Mouse (Mus musculus): ENCODE results near the gene Kat2a. TPM values are rescaled to one million over a fixed set of nuclear protein-coding genes. Genes with fewer than 3 reads are reported as not detected.

The Kat2a gene
- polyA plus RNA-seq, 1 experiment from 2014 or later: 74.5 TPM

DNA sequence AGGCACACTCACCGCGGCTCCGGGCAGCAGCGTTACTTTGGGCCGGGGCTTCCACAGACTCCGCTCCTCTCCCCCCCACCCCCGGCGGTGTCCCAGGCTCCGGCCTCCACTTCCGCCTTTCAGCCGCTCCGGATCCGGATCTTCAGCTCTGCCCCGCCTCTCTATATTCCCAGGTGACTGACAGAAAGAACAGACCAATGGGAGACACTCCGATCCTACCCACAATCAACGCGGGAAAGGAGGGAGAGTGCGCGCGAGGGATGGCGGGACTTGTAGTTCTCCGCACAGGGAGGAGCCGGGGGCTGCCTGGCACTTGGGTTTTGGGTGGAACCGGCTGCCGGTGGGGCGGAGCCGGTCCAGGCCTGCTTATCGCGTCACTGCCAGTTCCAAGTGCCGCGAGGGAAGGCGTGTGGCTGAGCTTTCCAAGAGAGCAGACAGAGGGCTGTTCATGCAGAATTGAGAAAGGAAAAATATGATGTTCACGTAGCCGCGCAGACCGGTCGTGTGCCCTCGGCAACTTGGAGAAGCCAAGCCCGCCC, 25.9 kb upstream of the Kat2a start, which contains the start of gene Rab5c:
Gene Rab5c (minus strand): TSS at position 150 of the 539 bp plus-strand sequence.
- H3K27me3 ChIP-seq (ENCODE audit: control insufficient read depth, insufficient read depth, low read length): no peaks in the 10 kb centered on the region
- H3K9ac ChIP-seq (ENCODE audit: low read depth, low read length): peak within 1 kb of the TSS; percentile 87
- peak within 1 kb of the TSS; percentile 90 for H3K4me3 ChIP-seq (ENCODE audit: low read length)
- H3K9me3 ChIP-seq (ENCODE audit: control insufficient read depth, low read length): no peaks in the 10 kb centered on the region
- ATAC-seq (ENCODE audit: low FRiP score, low TSS enrichment): peak; percentile 100
- peaks cover 19% of the 10 kb centered on the region for H3K4me1 ChIP-seq (ENCODE audit: control insufficient read depth, insufficient read depth, low read length)
- WGBS: 1% methylated on average over 39 of the region's 39 CpGs
- peaks cover 9% of the 10 kb centered on the region; the same call in 1 of the 2 replicates for H3K36me3 ChIP-seq (ENCODE audit: control insufficient read depth, insufficient read depth, low read length)
- peak within 1 kb of the TSS; percentile 56; the same call in 1 of the 2 replicates for H3K27ac ChIP-seq (ENCODE audit: low read depth, low read length)
- H3K4me2 ChIP-seq (replicated peaks; ENCODE audit: low read depth, low read length): peak within 1 kb of the TSS; percentile 82

- peak overlapping the region; percentile 87 for H3K9ac ChIP-seq (ENCODE audit: low read depth, low read length)
- no peaks in the 10 kb centered on the region for H3K9me3 ChIP-seq (ENCODE audit: control insufficient read depth, low read length)
- no peak overlapping the region for H3K27ac ChIP-seq (ENCODE audit: low read depth, low read length)
- peaks cover 9% of the 10 kb centered on the region; the same call in 1 of the 2 replicates for H3K36me3 ChIP-seq (ENCODE audit: control insufficient read depth, insufficient read depth, low read length)
- peak overlapping the region; percentile 90 for H3K4me3 ChIP-seq (ENCODE audit: low read length)
- H3K4me2 ChIP-seq (replicated peaks; ENCODE audit: low read depth, low read length): peak overlapping the region; percentile 82
- 1% methylated on average over 13 of the region's 13 CpGs for WGBS
- H3K4me1 ChIP-seq (ENCODE audit: control insufficient read depth, insufficient read depth, low read length): peaks cover 19% of the 10 kb centered on the region
- ATAC-seq (ENCODE audit: low FRiP score, low TSS enrichment): no peak
- H3K27me3 ChIP-seq (ENCODE audit: control insufficient read depth, insufficient read depth, low read length): no peaks in the 10 kb centered on the region
Observed at GRCm38 (mm10) chr11:100737105-100737733, 25.0 kb upstream of the Kat2a start.

DNA sequence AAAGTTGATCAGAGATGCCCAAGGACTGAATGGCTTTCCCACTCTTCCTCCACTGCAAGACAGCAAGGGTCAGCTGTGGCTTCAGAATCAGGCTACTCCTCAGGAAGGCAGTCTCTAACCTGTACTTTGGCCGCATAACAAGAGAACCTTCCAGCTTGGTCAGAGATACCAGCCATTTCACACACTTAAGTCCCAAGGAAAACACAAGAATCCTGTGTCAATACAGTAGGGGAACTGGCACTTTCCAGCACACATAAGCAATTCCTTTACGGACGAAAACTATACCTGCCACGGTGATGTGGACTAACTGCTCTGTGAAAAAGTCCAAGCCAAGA, 24.4 kb upstream of the Kat2a start:
- Histone ChIP-seq H3K9ac (ENCODE audit: low read depth, low read length) (peak overlapping the region; percentile 87; the same call in 1 of the 2 replicates), H3K9me3 (ENCODE audit: control insufficient read depth, low read length) (no peaks in the 10 kb centered on the region), H3K27me3 (ENCODE audit: control insufficient read depth, insufficient read depth, low read length) (no peaks in the 10 kb centered on the region), H3K36me3 (ENCODE audit: control insufficient read depth, insufficient read depth, low read length) (peaks cover 9% of the 10 kb centered on the region; the same call in 1 of the 2 replicates), H3K4me1 (ENCODE audit: control insufficient read depth, insufficient read depth, low read length) (peaks cover 19% of the 10 kb centered on the region), H3K4me2 (replicated peaks; ENCODE audit: low read depth, low read length) (peak overlapping the region; percentile 82), H3K27ac (ENCODE audit: low read depth, low read length) (no peak overlapping the region), H3K4me3 (ENCODE audit: low read length) (peak overlapping the region; percentile 90; the same call in 1 of the 2 replicates)
- WGBS: 79% methylated on average over 4 of the region's 4 CpGs
- ATAC-seq (ENCODE audit: low FRiP score, low TSS enrichment): no peak

DNA sequence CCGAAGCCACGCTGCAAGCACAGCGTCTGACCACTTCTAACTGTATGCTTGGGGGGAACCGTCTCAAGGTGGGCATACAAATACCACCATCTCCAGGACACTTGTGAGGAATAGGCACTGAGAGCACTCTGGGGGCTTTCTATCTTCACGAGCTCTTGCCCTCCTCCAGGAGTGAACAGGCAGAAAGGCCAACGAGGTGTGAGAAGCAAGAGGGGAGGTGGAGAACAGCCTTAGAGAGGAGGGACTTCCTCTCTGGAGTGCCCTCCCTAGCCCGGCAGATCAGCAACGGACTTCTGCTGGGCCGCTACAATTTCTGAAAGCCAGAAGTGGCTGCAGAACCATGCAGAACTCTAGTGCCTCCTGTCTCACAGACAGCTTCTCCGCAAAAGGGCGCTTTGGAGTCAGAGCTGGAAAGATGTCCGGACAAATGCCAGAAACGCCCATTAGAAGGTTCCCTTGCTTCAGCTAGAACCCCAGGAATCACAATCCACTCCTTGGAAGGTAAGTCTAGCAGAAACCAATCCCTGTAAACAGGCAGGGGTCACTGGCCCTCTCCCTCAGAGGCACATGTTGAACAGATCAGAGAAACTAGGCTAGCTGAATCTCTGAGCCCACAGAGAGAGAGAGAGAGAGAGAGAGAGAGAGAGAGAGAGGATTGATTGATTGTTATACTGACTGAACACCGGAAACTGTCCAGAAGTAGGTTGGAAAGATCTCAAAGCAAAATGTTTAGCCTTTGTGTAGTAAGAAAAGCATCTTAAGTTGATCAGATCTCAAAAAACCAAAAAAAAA, 23.9 kb upstream of the Kat2a start:
- peak overlapping the region; percentile 90; the same call in 1 of the 2 replicates for H3K4me3 ChIP-seq (ENCODE audit: low read length)
- H3K27ac ChIP-seq (ENCODE audit: low read depth, low read length): no peak overlapping the region
- no peaks in the 10 kb centered on the region for H3K27me3 ChIP-seq (ENCODE audit: control insufficient read depth, insufficient read depth, low read length)
- WGBS: 69% methylated on average over 14 of the region's 14 CpGs
- H3K4me2 ChIP-seq (replicated peaks; ENCODE audit: low read depth, low read length): peak overlapping the region; percentile 23; the same call in 1 of the 2 replicates
- H3K36me3 ChIP-seq (ENCODE audit: control insufficient read depth, insufficient read depth, low read length): peaks cover 9% of the 10 kb centered on the region; the same call in 1 of the 2 replicates
- H3K9ac ChIP-seq (ENCODE audit: low read depth, low read length): peak overlapping the region; percentile 87; the same call in 1 of the 2 replicates
- no peak for ATAC-seq (ENCODE audit: low FRiP score, low TSS enrichment)
- H3K9me3 ChIP-seq (ENCODE audit: control insufficient read depth, low read length): no peaks in the 10 kb centered on the region
- peaks cover 19% of the 10 kb centered on the region for H3K4me1 ChIP-seq (ENCODE audit: control insufficient read depth, insufficient read depth, low read length)

GRCm38 (mm10) chr11:100735134-100735865, 23.0 kb upstream of the Kat2a start:
- Histone ChIP-seq H3K4me3 (ENCODE audit: low read length) (no peak overlapping the region), H3K9ac (ENCODE audit: low read depth, low read length) (no peak overlapping the region), H3K36me3 (ENCODE audit: control insufficient read depth, insufficient read depth, low read length) (peaks cover 9% of the 10 kb centered on the region; the same call in 1 of the 2 replicates), H3K27ac (ENCODE audit: low read depth, low read length) (no peak overlapping the region), H3K4me2 (replicated peaks; ENCODE audit: low read depth, low read length) (no peak overlapping the region; the same call in 1 of the 2 replicates), H3K27me3 (ENCODE audit: control insufficient read depth, insufficient read depth, low read length) (no peaks in the 10 kb centered on the region), H3K4me1 (ENCODE audit: control insufficient read depth, insufficient read depth, low read length) (peaks cover 19% of the 10 kb centered on the region), H3K9me3 (ENCODE audit: control insufficient read depth, low read length) (no peaks in the 10 kb centered on the region)
- 87% methylated on average over 9 of the region's 9 CpGs for WGBS
- ATAC-seq (ENCODE audit: low FRiP score, low TSS enrichment): no peak

- H3K4me2 ChIP-seq (replicated peaks; ENCODE audit: low read depth, low read length): no peak overlapping the region
- peaks cover under 1% of the 10 kb centered on the region; the same call in 1 of the 2 replicates for H3K4me1 ChIP-seq (ENCODE audit: control insufficient read depth, insufficient read depth, low read length)
- H3K9me3 ChIP-seq (ENCODE audit: control insufficient read depth, low read length): no peaks in the 10 kb centered on the region
- H3K9ac ChIP-seq (ENCODE audit: low read depth, low read length): no peak overlapping the region
- no peaks in the 10 kb centered on the region for H3K27me3 ChIP-seq (ENCODE audit: control insufficient read depth, insufficient read depth, low read length)
- peaks cover 16% of the 10 kb centered on the region; the same call in 1 of the 2 replicates for H3K36me3 ChIP-seq (ENCODE audit: control insufficient read depth, insufficient read depth, low read length)
- no peak for ATAC-seq (ENCODE audit: low FRiP score, low TSS enrichment)
- H3K27ac ChIP-seq (ENCODE audit: low read depth, low read length): no peak overlapping the region
- no peak overlapping the region for H3K4me3 ChIP-seq (ENCODE audit: low read length)
- WGBS: 86% methylated on average over 6 of the region's 6 CpGs
Observed at GRCm38 (mm10) chr11:100730477-100731205, 18.4 kb upstream of the Kat2a start.

GRCm38 (mm10) chr11:100729976-100730375, 17.7 kb upstream of the Kat2a start:
- H3K27ac ChIP-seq (ENCODE audit: low read depth, low read length): no peak overlapping the region
- no peaks in the 10 kb centered on the region for H3K27me3 ChIP-seq (ENCODE audit: control insufficient read depth, insufficient read depth, low read length)
- H3K4me1 ChIP-seq (ENCODE audit: control insufficient read depth, insufficient read depth, low read length): peaks cover 4% of the 10 kb centered on the region; the same call in 1 of the 2 replicates
- 89% methylated on average over 4 of the region's 4 CpGs for WGBS
- H3K9me3 ChIP-seq (ENCODE audit: control insufficient read depth, low read length): no peaks in the 10 kb centered on the region
- ATAC-seq (ENCODE audit: low FRiP score, low TSS enrichment): no peak
- peaks cover 15% of the 10 kb centered on the region; the same call in 1 of the 2 replicates for H3K36me3 ChIP-seq (ENCODE audit: control insufficient read depth, insufficient read depth, low read length)
- no peak overlapping the region for H3K9ac ChIP-seq (ENCODE audit: low read depth, low read length)
- H3K4me3 ChIP-seq (ENCODE audit: low read length): no peak overlapping the region
- no peak overlapping the region for H3K4me2 ChIP-seq (replicated peaks; ENCODE audit: low read depth, low read length)

DNA sequence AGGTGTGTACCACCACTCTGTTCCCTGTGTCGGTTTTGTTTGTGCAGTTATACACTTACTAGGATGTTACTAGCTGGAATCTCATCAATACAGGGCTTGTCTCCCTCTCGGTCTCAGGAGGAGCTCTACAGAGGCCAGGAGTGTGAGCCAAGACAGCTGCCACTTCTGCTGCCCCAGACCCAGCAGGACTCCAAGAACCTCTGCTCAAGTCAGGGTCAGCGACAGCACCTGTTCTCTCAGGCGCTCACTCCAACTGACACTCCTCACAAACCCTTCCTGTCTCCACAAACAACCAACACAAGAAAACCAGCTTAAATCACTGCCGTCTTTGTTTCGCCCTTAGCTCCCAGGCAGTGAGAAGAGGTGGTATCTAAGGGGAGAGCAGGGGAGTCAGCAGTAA, 16.3 kb upstream of the Kat2a start:
- Histone ChIP-seq H3K27ac (ENCODE audit: low read depth, low read length) (no peak overlapping the region), H3K27me3 (ENCODE audit: control insufficient read depth, insufficient read depth, low read length) (no peaks in the 10 kb centered on the region), H3K9ac (ENCODE audit: low read depth, low read length) (no peak overlapping the region), H3K4me3 (ENCODE audit: low read length) (no peak overlapping the region), H3K4me2 (replicated peaks; ENCODE audit: low read depth, low read length) (no peak overlapping the region), H3K9me3 (ENCODE audit: control insufficient read depth, low read length) (no peaks in the 10 kb centered on the region), H3K36me3 (ENCODE audit: control insufficient read depth, insufficient read depth, low read length) (peaks cover 12% of the 10 kb centered on the region; the same call in 1 of the 2 replicates), H3K4me1 (ENCODE audit: control insufficient read depth, insufficient read depth, low read length) (peaks cover 8% of the 10 kb centered on the region; the same call in 1 of the 2 replicates)
- WGBS: 88% methylated on average over 6 of the region's 6 CpGs
- ATAC-seq (ENCODE audit: low FRiP score, low TSS enrichment): no peak

Data from kidney, embryonic 14.5 days (tissue).